Mouse (Mus musculus) embryonic facial prominence, embryonic 14.5 days (tissue): ENCODE measurements at regions not wholly inside any gene's neighbourhood (a gene's known extent, or its start where the extent isn't known, plus 50 kb on each side); places are given as distances from the start of the nearest gene placed in this dataset.

ENCODE experiments used
- ATAC-seq: fragments of 200-750 bp; cut with Nextera tagmentation; 2 replicates; pipeline ENCODE4 v1.8.0; 2017; ENCODE audit warnings: low read depth, moderate number of reproducible peaks, moderate TSS enrichment
- DNase-seq: peaks from one replicate; pipeline ENCODE4 v3.0.0-alpha.2; 2015; ENCODE audit warnings: low spot score
- H3K27ac ChIP-seq: fragments of 300-500 bp; sonication (generic); replicated peaks from 2 replicates; pipeline ENCODE4 v1.5.1; 2014; ENCODE audit warnings: low read depth, mild to moderate bottlenecking, low read length, moderate library complexity
- H3K27me3 ChIP-seq: fragments of 300-500 bp; sonication (generic); replicated peaks from 2 replicates; pipeline ENCODE4 v1.6.1; 2014; ENCODE audit warnings: low read length; ENCODE audit not compliant: control insufficient read depth, insufficient read depth
- H3K36me3 ChIP-seq: fragments of 300-500 bp; sonication (generic); 2 replicates; pipeline ENCODE4 v1.6.1; 2014; ENCODE audit warnings: low read length, mixed read lengths; ENCODE audit not compliant: control insufficient read depth, insufficient read depth
- H3K4me1 ChIP-seq: fragments of 300-500 bp; sonication (generic); 2 replicates; pipeline ENCODE4 v1.6.1; 2014; ENCODE audit warnings: antibody characterized with exemption, low read length; ENCODE audit not compliant: control insufficient read depth, insufficient read depth
- H3K4me2 ChIP-seq: fragments of 300-500 bp; sonication (generic); 2 replicates; pipeline ENCODE4 v1.6.1; 2014; ENCODE audit warnings: low read depth, mild to moderate bottlenecking, low read length, moderate library complexity, mixed read lengths
- H3K4me3 ChIP-seq: fragments of 300-500 bp; sonication (generic); 2 replicates; pipeline ENCODE4 v1.5.1; 2014; ENCODE audit warnings: low read depth, mild to moderate bottlenecking, low read length
- H3K9ac ChIP-seq: fragments of 300-500 bp; sonication (generic); 2 replicates; pipeline ENCODE4 v1.6.1; 2014; ENCODE audit warnings: low read depth, mild to moderate bottlenecking, low read length, moderate library complexity, mixed read lengths
- H3K9me3 ChIP-seq: fragments of 300-500 bp; sonication (generic); 2 replicates; pipeline ENCODE4 v1.6.1; 2016; ENCODE audit warnings: low read length; ENCODE audit not compliant: control insufficient read depth
- WGBS: fragments of 180-500 bp; shearing (Covaris S2); extraction: QIAGEN DNeasy Blood & Tissue Kit; methylation state at CpG from one replicate; pipeline ENCODE4 v1.1.7; 2014; 5-methylcytosine and 5-hydroxymethylcytosine counted together

GRCm38 (mm10) chr13:59281199-59281598, 303.8 kb downstream of the Agtpbp1 start:
- Histone ChIP-seq H3K4me2 (no peak overlapping the region), H3K9me3 (no peaks in the 10 kb centered on the region), H3K4me1 (peaks cover 3% of the 10 kb centered on the region; the same call in 1 of the 2 replicates), H3K9ac (no peak overlapping the region), H3K27ac (no peak overlapping the region), H3K4me3 (no peak overlapping the region), H3K27me3 (no peaks in the 10 kb centered on the region), H3K36me3 (no peaks in the 10 kb centered on the region)
- DNase-seq (no peak), ATAC-seq (no peak)
- whole genome bisulfite sequencing = 79% methylated on average over 5 of the region's 5 CpGs

GRCm38 (mm10) chr13:59279136-59279535, 305.9 kb downstream of the Agtpbp1 start:
- ATAC-seq = no peak
- H3K36me3 ChIP-seq = no peaks in the 10 kb centered on the region
- no peak overlapping the region for H3K4me2 ChIP-seq
- 22% methylated on average over 4 of the region's 4 CpGs for WGBS
- H3K9me3 ChIP-seq = no peaks in the 10 kb centered on the region
- H3K9ac ChIP-seq = no peak overlapping the region
- peak; percentile 81 for DNase-seq
- H3K4me1 ChIP-seq = peaks cover 3% of the 10 kb centered on the region; the same call in 1 of the 2 replicates
- H3K27ac ChIP-seq = no peak overlapping the region
- H3K4me3 ChIP-seq = no peak overlapping the region
- H3K27me3 ChIP-seq = no peaks in the 10 kb centered on the region

- H3K4me1 ChIP-seq = no peaks in the 10 kb centered on the region
- DNase-seq (no peak), ATAC-seq (no peak)
- no peaks in the 10 kb centered on the region for H3K36me3 ChIP-seq
- no peaks in the 10 kb centered on the region for H3K9me3 ChIP-seq
- no peak overlapping the region for H3K4me3 ChIP-seq
- no peaks in the 10 kb centered on the region for H3K27me3 ChIP-seq
- no peak overlapping the region for H3K27ac ChIP-seq
- 73% methylated on average over 4 of the region's 4 CpGs for WGBS
- H3K4me2 ChIP-seq = no peak overlapping the region
- no peak overlapping the region for H3K9ac ChIP-seq
Measured at GRCm38 (mm10) chr13:59271661-59272060, 313.4 kb downstream of the Agtpbp1 start.

GRCm38 (mm10) chr13:59266854-59267253, 318.2 kb downstream of the Agtpbp1 start:
- Histone ChIP-seq H3K4me2 (no peak overlapping the region), H3K27me3 (no peaks in the 10 kb centered on the region), H3K9me3 (no peaks in the 10 kb centered on the region), H3K4me1 (no peaks in the 10 kb centered on the region; the same call in 1 of the 2 replicates), H3K9ac (no peak overlapping the region), H3K27ac (no peak overlapping the region), H3K4me3 (no peak overlapping the region), H3K36me3 (no peaks in the 10 kb centered on the region)
- WGBS = 59% methylated on average over 4 of the region's 4 CpGs
- DNase-seq = no peak
- ATAC-seq = no peak

GRCm38 (mm10) chr13:59264126-59264525, 320.9 kb downstream of the Agtpbp1 start:
- Histone ChIP-seq H3K9ac (no peak overlapping the region), H3K4me3 (no peak overlapping the region), H3K27me3 (no peaks in the 10 kb centered on the region), H3K27ac (peak overlapping the region; percentile 36; the same call in 1 of the 2 replicates), H3K4me1 (no peaks in the 10 kb centered on the region; the same call in 1 of the 2 replicates), H3K36me3 (no peaks in the 10 kb centered on the region), H3K9me3 (no peaks in the 10 kb centered on the region), H3K4me2 (no peak overlapping the region; the same call in 1 of the 2 replicates)
- peak; percentile 83 for DNase-seq
- 50% methylated on average over 11 of the region's 11 CpGs for WGBS
- ATAC-seq = peak; percentile 53; the same call in 1 of the 2 replicates

GRCm38 (mm10) chr13:59261924-59262323, 323.1 kb downstream of the Agtpbp1 start:
- Histone ChIP-seq H3K4me3 (no peak overlapping the region), H3K9me3 (no peaks in the 10 kb centered on the region), H3K4me1 (no peaks in the 10 kb centered on the region; the same call in 1 of the 2 replicates), H3K9ac (no peak overlapping the region), H3K4me2 (no peak overlapping the region), H3K27ac (no peak overlapping the region), H3K27me3 (no peaks in the 10 kb centered on the region), H3K36me3 (no peaks in the 10 kb centered on the region)
- DNase-seq = peak; percentile 76
- 49% methylated on average over 3 of the region's 3 CpGs for WGBS
- no peak; the same call in 1 of the 2 replicates for ATAC-seq

GRCm38 (mm10) chr13:59255798-59256435, 329.1 kb downstream of the Agtpbp1 start:
- Histone ChIP-seq H3K9ac (no peak overlapping the region), H3K4me1 (peaks cover 17% of the 10 kb centered on the region), H3K4me3 (no peak overlapping the region), H3K36me3 (no peaks in the 10 kb centered on the region), H3K9me3 (no peaks in the 10 kb centered on the region), H3K27ac (no peak overlapping the region), H3K4me2 (no peak overlapping the region), H3K27me3 (no peaks in the 10 kb centered on the region; the same call in 1 of the 2 replicates)
- ATAC-seq (no peak), DNase-seq (no peak)
- WGBS = 65% methylated on average over 12 of the region's 12 CpGs

GRCm38 (mm10) chr13:59253667-59254558, 331.1 kb downstream of the Agtpbp1 start:
- Histone ChIP-seq H3K36me3 (no peaks in the 10 kb centered on the region), H3K4me1 (peaks cover 19% of the 10 kb centered on the region), H3K9ac (no peak overlapping the region), H3K27me3 (no peaks in the 10 kb centered on the region; the same call in 1 of the 2 replicates), H3K27ac (peak overlapping the region; percentile 53), H3K4me2 (no peak overlapping the region), H3K4me3 (no peak overlapping the region), H3K9me3 (no peaks in the 10 kb centered on the region)
- WGBS = 45% methylated on average over 13 of the region's 13 CpGs
- DNase-seq = peak; percentile 62
- ATAC-seq = no peak
